Mouse (Mus musculus) cortical plate, adult 2 months (tissue): ENCODE measurements at regions not wholly inside any gene's neighbourhood (a gene's known extent, or its start where the extent isn't known, plus 50 kb on each side); places are given as distances from the start of the nearest gene placed in this dataset.

Source experiments
- CTCF ChIP-seq: fragments of 200-500 bp; IDR thresholded peaks from 2 replicates; pipeline ENCODE4 v1.5.1; 2011; ENCODE audit warnings: mild to moderate bottlenecking, control low read depth, low read length; ENCODE audit not compliant: insufficient read depth; ENCODE audit errors: extremely low read depth
- POLR2A ChIP-seq: fragments of 200-500 bp; IDR thresholded peaks from 2 replicates; pipeline ENCODE4 v1.6.1; 2011; ENCODE audit warnings: mild to moderate bottlenecking, low read length, control low read depth; ENCODE audit not compliant: insufficient read depth; ENCODE audit errors: extremely low read depth

DNA sequence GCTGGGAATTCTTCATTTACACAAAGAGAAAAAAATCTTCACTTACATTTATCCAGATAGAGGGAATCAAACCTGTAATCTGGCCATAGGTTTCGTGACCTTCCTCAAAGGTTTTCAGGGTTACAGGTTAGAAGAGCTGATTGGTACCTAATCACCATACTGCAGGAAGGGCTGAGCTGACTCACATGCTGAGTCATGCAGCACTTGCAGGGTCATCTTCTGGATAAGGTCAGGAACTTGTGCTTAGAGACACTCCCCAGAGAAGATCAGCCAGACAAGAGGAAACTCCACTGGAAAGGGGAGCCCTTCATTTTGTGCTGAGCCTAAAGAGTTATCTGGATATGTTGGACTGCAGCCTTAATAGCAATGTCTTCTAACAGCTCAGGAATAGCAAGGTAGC, 237.6 kb downstream of the Pax3 start:
- TF ChIP-seq POLR2A = no peak
- TF ChIP-seq CTCF = no peak
